Mouse (Mus musculus) hindlimb bud, embryonic 11.5 days (tissue): ENCODE results near the gene Kcnmb4.

Source experiments
- DNase-seq: peaks from one replicate; pipeline ENCODE4 v3.0.0-alpha.2; 2012; ENCODE audit warnings: low read depth, low spot score; ENCODE audit errors: extremely low spot score

The Kcnmb4 gene

DNA sequence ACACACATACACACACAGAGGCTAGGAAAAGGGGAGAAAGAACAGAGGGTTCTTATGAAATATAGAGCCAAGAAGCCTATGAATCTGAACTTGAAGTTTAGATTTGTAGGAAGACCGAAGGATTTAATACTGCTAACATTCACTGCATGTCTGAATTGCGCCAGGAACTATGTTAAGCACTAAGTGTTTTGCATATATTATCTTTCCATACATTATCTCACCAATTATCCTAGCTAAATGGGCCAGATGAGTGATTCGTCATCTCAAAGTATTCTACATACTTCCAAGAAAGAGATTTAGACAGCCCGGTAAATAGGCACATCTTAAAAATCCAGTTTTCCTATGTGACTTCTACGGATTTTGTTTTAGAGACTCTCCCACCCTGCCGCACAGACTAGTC, 68.7 kb downstream of the Kcnmb4 start:
- no peak for DNase-seq

DNA sequence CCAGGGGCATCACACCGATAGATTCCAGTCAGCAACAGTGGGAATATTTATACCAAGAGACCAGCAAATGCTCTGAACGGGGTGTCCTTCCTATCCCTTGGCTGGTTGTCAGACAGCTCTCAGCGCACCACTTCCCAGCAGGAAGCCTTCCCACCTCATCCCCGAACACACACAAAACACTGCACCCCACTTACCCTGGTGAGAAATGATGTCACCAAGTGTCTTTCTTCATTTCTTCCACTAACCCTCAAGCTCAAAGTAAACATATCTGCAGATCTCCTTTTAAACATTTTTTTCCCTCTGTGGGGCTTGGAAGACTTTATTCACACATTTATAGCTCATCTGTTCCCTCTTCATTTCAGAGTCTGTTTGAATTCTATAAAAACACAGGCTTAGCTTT, 70.0 kb downstream of the Kcnmb4 start:
- DNase-seq: no peak

DNA sequence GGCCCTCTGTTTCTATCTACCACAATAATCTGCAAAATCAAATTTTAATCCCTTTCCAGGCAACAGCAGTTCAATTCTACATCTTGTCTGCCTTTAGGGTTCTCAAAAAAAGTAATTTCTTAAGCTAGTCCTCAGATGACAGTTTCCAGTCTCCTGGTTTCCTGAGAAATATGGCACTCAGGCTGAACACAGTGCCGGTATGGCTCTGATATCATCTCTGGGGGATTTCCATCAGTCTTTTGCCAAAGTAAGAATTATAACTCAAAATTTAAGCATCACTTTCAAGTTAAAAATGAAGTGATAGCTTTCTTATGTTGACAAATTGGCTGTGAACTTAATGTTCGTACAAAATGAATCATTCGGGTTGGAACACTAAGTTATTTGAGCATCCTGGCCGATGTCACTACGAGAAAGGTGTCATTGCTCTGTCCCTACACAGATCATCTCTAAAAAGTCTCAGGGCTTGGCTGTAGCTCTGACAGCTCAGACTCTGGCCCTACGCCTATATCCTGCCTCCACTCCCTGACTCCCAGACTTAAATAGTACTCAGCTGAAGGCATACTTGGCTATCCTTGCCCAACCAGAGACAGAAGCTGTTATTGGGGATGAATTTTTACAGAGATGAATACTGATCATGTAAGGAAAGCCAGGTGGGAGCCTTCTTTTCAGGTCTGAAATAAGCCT, 70.8 kb downstream of the Kcnmb4 start:
- no peak for DNase-seq

DNA sequence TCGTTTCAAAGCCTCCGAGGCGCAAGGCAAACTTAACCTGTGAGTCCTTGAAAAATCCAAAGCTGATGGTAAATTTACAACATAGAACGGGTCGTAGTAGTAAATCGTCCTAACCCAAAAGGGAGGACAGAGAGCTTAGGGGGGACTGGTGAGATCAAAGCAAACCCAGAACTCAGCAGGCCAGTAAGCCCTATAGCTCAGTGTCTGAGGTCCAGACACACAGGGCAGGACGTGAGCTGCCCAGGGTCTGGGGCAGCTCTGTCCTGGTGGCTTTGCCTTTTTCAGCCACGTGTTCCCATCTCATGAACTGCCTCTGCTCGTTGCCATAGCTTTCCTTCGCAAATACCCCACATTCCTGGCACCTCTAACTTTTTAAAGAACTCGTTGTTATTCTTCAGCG, 75.7 kb downstream of the Kcnmb4 start:
- DNase-seq: no peak

DNA sequence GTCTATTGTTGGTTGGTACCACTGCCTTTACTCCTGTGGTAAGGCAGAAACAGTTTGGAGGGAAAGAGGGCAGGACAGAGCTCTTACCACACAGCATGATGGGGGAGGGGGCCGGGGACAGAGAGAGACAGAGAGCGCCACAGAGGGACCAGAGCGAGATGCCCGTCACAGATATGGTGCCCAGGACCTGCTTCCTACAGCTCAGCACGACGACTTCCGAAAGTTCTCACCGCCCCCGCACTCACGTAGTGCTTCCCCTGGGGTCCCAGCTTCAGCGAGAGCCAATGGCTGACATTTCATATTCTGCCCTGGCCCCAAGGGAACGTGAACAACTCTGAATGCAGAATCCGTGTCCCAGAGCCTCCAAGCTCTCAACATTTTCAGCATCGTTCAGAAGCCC, 76.1 kb downstream of the Kcnmb4 start:
- no peak for DNase-seq

DNA sequence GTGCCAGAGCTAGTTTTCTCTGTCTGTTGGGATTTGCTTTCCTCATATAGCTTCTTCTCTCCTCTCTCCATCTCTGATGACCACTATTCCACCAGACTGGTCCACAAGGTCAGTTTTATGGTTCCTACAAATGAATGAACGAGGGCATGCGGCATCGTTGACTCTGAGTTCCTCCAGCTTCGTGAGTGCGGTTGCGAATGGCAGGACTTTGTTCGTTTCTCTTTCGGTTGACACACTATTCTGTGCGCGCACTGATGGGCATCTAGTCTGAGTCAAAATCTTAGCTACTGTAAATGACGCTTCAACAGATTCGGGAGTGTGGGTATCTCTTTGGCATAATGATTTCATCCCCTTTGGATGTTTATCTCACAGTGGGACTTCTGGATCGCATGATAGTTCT, 76.7 kb downstream of the Kcnmb4 start:
- DNase-seq: no peak

DNA sequence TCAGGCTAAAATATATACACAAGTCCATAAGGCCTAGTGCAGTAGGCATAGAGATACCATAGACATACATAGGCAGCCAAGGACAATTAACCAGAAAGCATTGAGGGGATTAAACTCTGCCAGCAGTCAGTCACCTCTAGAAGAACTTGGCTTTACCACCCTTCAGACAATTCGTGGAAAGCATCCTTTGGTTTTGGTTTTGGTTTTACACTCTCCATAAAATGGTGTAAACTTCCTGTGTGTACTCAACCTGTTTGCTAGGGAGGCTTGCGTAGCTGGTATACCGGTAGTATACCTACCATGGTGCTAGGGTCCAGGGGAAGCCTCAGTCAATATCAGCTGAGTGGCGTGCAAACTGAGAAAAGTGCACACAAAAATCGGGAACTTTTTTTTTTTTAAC, 77.4 kb downstream of the Kcnmb4 start:
- DNase-seq: no peak

DNA sequence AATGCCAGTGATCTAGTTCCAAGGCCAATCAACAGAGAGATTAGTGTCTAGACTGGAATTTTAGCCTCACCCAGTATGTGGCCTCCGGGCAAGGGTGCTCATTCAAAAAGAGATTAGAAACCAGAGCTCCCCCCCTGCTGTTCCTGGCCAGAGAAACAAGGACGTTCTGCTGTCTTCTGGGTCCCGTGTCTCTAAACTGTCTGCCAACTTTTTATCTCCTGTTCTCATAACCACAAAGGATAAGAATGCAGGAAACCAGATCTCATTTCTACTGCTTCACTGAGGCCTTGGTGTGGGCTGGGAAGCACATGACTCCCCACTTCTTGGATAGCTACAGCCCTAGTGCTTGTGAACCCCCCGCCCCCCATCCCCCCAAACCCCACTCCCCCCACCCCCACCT, 79.1 kb downstream of the Kcnmb4 start:
- no peak for DNase-seq

DNA sequence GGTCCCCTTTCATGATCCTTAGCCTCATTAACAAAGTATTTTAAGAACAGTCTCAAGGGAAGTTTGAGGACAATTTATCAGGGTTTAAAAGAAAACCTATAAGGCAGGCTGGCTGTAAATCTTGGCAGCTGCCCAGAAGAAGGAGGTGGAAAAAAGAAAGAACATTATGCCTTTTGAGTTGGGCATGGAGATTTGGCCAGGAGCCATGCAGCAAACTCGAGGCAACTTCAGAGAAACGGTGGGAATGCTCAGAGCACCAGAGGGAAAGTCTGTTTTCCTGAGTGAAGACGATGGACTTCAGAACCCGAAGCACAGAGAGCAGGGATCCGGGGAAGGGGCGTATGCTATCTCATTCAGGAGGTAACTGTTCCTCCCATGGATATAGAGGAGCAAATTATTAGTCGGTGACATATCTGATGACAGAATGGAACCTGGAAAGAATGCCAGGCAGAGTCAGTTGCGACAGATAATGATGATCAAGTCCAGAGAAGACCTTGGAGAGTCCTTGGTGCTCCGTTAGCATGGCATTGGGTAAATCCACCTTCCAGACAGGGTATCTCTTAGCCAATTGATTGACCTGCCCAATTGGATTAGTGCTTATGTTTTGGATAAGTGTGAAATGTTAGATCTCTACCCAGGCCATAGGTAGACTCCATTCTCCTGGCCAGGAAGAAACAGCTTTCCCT, 79.7 kb downstream of the Kcnmb4 start:
- DNase-seq: no peak

DNA sequence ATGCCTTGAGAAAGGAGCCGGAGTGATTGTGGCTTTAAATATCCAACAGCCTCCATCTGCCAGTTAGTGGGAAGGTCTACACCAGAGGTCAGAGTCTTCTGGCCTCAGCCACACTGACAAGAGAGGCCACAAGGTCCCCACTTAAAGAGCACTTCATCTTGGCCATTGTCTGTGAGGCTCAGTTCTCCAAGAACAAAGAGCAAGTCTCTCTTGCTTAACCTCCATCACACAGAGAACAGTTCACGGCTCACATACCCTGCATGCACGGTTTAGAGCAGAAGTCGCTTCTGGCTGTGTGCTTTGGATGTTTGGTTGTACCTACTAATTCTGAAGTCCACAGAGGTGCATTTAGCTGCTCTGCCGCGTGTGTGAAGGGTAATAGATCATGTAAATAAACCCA, 84.8 kb downstream of the Kcnmb4 start:
- no peak for DNase-seq

DNA sequence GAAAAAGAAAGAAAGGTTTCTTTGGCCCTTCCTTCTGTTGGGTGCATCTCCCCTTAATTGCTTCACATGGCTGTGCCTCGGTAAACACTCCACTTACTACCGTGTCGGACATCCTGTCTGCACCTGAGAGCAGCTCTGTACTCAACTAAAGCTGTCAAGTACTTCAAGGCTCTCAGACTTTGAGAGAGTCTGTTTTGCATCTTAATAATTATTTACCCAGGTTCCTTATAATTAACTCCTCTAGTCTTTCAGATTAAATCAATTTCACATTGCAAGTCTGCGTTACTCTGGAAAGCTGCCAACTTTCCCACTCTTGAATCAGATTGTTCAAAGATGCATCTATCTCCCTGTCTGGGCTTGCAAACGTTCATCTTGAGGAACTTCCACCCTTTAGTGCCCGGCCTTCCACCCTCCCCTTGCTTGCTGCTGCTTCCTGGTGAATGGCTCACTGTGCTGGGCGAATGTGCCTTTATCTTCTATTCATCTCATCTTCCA, 87.2 kb downstream of the Kcnmb4 start:
- DNase-seq: no peak

DNA sequence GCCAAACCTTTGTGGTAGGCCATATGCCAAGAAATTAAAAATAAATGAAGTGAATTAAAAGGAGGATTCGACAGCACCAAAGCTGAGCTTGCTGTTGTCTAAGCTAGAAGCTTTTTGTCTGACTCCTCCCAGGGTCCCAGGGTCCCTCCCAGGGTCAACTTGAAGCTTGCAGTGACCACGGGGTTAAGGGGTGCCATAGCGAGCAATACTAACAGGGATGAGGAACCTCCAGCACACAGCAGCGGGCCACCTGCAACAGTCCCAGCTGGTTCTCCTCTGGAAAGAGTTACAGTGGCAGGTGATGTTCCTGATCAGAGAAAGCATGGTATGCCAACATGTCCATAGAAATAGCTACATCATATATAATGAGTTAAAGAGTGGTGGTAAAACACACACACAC, 89.3 kb downstream of the Kcnmb4 start:
- no peak for DNase-seq

DNA sequence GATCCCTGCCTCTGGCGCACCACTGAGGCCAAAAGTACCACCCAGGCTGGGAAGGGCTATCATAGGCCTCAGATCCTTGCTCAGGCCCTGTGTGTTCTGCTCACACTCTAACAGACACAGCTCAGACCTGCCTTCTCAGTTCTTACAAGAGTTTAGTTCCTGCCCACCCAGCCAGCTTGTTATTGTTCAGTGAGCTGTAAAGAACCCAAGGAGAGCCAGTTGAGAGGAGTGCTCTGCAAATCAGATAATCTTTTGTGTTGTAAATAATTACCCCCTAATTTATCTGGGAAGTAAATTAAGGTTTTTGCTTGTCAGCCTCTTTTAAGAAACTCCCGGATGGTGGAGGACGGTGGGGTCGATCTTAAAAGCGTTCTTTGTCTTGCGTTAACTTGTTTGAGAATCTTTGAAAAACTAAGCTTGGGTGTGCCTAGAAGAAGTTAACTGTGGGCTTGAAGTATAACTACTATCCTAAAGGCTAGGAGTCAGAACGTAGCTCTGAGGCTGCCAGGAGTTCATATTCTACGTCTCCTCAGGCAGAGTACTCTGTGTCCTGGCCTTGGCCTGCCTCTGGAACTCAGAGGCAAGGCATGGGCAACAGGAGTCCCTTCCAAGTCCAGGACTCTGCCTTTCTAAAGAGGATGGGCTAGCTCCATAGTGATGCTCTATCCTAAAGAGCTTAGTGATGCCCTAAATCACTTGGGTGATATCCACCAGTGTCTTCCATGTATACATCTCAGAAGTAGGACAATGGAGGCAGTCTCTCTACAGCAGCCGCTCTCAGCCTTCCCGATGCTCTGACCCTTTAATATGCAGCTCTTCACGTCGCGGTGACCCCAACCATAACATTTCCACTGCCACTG, 90.6 kb downstream of the Kcnmb4 start:
- DNase-seq: no peak

DNA sequence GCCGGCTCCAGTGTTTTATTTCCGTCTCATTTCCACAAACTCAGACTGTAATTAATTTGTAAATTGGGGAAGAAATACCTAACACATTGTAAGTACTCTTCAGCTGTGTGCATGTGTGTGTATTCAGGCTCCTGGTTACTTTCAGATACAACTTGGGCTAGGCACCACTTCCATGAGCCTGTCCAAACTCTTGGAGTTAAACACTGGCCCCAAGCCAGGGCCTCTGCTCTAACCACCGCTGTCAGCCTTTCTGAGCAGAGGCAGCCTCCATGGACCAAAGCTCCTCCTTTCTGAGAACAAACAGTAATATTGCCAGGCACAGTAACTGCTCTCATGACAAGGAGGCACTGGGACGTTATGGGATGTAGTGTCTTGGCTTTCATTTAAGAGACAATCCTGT, 96.8 kb downstream of the Kcnmb4 start:
- no peak for DNase-seq

DNA sequence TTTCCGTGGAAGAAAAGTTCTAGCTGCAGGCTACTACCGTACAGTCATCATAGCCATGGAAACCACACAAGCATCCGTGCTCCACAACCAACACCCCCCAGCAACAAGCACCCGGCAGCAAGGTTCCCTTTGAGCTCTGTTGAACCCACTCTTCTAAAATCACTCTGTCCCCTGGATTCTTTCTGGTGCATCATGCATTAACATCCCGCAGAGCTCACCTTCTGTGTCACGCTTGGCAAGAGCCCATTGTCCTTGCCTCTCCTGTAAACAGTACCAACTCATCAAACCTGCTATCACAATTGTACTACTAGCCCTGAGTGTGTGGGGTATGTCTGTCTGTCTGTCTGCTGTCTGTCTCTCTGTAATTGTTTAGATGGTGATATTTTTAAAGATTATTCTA, 99.6 kb downstream of the Kcnmb4 start:
- no peak for DNase-seq

DNA sequence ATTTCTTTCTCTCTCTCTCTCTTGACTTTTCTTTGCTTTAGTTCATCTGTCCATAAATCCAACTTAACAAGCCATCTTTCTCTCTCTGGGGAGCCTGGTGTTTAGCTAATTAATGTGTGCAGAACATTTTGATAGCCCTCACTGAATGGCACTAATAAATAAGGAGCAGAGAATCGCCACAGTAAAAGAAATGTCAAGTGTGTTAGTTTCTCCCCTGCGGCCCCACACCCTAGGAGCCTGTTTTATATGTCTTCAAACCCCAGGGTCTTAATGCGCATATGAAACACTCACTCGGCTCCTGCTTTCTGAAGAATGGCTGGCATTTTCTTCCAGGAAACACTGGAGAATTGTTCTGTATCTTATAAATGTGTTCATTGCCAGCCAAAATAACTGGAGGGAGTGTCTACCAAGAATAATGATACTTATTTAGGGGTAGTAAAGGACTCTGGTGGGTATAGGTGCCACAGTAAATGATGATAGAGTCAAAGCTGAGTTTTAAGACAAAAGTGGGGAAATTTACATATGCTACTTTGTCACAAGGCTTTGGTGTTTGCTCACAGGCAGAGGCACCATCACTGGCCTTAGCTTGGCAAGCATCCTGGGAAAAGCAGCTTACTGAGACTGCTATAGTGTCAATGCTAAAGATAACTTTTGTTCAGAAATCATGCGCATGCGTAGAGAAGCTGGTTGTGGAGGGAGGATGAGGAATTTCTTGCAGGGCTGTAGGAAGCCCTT, 102.5 kb downstream of the Kcnmb4 start:
- DNase-seq: peak; percentile 62
